Mouse (Mus musculus): ENCODE measurements around the gene Bves. TPM values are rescaled to one million over a fixed set of nuclear protein-coding genes. Genes with fewer than 3 reads are reported as not detected.

The Bves gene
- not detected for polyA plus RNA-seq (2017; shearing (Covaris generic))

GRCm38 (mm10) chr10:45335434-45336422 is at the start of gene Bves:
Gene Bves (plus strand): TSS chr10:45335772.

Other genes with a start within 250 kb of the Bves start
- not detected for gene Popdc3, start 157.7 kb upstream of the Bves start, polyA plus RNA-seq (2017; shearing (Covaris generic))
- gene Lin28b, start 150.6 kb downstream of the Bves start, polyA plus RNA-seq (2017; shearing (Covaris generic)): not detected
- 4.7 TPM for gene Hace1, start 242.1 kb downstream of the Bves start, polyA plus RNA-seq (2017; shearing (Covaris generic))

All from activated CD4-positive, CD25-positive, alpha-beta regulatory T cell, adult 9 weeks (primary cell).